Mouse (Mus musculus): ENCODE data around the gene Pan2.

The Pan2 gene

GRCm38 (mm10) chr10:128337306-128338181, 34.4 kb downstream of the Pan2 start, which contains the start of gene Cs:
Cs (plus strand) TSS chr10:128337734.
- peak; percentile 99 for DNase-seq

GRCm38 (mm10) chr10:128338415-128338814, 35.3 kb downstream of the Pan2 start:
- DNase-seq: no peak

- no peak for DNase-seq
Observed at GRCm38 (mm10) chr10:128338948-128339347, 35.8 kb downstream of the Pan2 start.

GRCm38 (mm10) chr10:128340257-128340656, 37.1 kb downstream of the Pan2 start:
- no peak for DNase-seq

- no peak for DNase-seq
Observed at GRCm38 (mm10) chr10:128343436-128343835, 40.3 kb downstream of the Pan2 start.

DNA sequence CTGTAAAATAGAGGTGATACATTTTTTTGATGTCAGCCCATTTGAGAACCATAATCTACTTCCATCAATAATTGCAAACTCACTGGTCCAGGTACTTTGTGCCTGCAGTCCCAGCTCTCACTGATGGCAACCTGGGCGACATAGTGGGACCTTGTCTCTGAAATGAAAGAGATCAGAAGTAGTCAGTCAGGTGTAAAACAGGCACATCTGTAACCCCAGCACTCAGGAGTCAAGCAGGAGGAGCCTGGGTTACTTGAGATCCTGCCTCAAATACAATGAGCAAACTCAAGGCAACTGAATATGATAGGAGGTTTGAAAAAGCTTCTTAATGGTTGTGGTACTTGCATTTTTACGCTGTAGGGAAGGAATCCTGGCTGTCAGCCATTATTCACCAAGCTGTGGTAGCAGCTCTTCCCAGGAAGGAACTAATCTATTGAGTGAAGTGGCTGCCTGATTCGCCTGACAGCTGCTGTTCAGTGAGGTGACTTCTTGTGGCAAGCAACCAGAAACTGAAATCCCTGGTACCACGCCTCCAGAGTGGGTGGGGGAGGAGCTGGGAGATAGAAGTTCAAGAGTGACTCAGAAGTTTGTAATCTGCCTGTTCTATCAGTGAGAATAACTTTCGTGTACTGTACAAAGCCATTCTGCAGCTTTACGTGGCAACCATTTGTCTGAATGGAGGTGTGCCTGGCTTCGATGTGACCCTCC, 41.6 kb downstream of the Pan2 start:
- peak; percentile 60 to 65 for DNase-seq

- DNase-seq: no peak
Observed at GRCm38 (mm10) chr10:128347541-128347940, 44.4 kb downstream of the Pan2 start.

- peak; percentile 76 to 86 for DNase-seq
Observed at GRCm38 (mm10) chr10:128358796-128359195, 55.7 kb downstream of the Pan2 start.

- no peak for DNase-seq
Observed at GRCm38 (mm10) chr10:128359226-128359625, 56.1 kb downstream of the Pan2 start.

DNA sequence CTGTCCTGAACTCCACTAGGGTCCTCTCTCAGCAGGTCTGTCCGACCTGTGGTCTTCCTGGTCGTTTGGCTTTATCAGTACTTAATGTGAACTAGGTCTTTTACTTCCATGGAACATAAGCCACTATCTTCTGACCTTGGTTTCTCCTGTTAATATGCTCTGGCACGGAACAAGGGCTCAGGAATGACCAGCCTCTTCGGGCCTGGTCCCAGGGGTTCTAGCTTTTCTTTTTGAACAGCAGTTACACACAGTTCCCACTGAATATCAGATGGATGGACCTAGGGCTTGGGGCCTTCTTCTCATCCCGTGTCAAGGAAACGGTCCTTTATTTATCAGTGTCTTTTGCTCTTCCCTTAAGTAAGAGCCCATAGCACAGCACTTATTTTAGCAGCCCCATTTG, 58.7 kb downstream of the Pan2 start:
- DNase-seq: no peak

DNA sequence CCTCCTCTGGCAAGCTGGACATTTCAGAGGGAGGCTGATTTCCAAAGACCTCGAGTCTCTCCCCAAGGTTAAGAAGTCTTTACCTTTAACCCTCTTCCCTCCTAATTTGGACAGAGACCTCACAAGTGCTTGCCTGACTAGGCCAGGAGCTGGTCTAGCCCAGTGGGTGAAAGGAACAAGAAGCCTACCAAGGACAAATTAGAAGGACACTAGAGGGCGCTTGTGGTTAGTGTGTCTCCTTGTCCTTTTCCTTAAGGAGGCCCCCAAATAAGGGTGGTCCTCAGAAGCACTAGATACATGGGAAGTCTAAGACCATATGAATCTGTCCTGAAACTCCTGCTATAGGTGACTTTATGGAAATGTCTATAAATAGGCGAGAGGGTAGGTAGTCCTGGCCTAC, 59.4 kb downstream of the Pan2 start:
- DNase-seq: peak; percentile 73 to 84

- no peak for DNase-seq
Observed at GRCm38 (mm10) chr10:128367899-128368401, 64.8 kb downstream of the Pan2 start.

DNA sequence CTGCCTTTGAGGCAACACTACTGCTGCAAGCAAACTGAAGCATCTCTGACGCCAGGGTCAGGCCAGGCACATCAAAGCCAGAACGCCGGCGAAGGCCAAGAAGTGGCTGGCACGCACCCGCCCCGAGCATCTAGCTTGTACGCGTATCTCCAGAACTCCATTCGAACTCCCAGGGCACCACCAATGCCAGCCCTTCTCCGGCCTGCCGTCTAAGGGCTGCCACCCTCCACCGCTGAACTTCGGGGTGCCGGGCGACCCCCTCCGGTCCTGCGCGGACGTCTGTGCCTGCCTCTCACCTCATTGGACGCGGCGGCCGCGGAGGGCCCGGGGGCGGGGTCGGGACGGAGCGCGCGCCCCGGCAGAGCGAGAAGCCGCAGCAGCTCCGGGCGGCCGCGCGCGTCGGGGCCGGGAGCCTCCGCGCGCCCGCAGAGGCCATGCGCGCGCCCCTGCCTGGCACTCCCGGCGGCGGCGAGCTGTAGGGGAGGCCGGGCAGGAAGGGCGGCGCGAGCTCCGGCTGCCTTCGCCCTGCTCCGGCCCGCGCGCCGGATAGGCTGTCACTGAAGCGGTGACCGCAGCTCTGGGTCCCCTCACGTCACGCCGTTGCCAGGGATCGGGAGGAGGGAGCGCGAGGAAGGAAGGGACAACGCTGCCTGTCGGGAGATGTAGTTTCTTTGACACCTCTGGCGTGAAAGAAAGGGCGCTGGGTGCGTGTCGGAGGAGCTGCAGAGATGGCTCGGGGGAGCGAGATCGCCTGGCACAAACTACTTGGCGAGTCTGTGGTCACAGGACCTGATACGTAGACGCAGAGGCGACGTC, 65.5 kb downstream of the Pan2 start, which contains the start of gene Coq10a:
Coq10a (minus strand) TSS at position 596 of the 816 bp plus-strand sequence.
- peak; percentile 95 to 97 for DNase-seq

GRCm38 (mm10) chr10:128369218-128369543, 66.0 kb downstream of the Pan2 start:
- DNase-seq: no peak

DNA sequence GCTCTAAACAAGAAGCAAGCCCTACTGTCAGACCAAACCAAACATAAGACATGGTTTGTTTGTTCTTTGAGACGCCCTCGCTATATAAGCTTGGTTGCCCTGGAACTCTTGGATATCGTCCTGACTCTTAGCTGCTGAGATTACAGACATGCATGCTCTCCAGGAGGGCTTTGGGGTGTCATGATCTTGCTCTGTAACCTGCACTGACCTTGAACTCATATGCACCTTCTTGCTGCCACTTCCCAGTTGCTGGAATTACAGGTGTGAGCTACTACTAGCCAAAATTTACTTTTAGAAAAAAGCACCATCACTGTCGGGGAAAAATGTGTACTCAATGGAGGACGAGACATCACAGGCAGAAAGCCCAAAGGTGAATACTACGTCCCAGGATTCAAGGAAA, 66.5 kb downstream of the Pan2 start:
- no peak for DNase-seq

DNA sequence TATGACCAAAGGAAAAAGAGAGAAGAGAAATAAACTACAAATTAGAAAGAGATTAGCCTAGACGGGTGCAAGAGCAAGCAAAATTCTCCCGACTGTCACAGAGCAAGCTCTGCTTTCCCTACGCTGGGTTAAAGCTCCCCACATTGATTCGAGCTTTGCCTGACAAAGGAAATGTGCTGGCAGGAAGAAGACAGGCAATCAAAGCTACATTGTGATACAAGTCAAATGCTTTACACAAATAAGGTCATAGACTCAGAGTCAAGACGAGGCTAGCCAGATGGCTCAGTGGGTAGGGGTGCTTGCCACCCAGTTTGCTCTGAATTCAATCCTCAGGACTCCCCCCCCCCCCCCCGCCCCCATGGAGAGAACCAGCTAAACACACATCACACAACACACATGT, 66.9 kb downstream of the Pan2 start:
- DNase-seq: no peak

DNA sequence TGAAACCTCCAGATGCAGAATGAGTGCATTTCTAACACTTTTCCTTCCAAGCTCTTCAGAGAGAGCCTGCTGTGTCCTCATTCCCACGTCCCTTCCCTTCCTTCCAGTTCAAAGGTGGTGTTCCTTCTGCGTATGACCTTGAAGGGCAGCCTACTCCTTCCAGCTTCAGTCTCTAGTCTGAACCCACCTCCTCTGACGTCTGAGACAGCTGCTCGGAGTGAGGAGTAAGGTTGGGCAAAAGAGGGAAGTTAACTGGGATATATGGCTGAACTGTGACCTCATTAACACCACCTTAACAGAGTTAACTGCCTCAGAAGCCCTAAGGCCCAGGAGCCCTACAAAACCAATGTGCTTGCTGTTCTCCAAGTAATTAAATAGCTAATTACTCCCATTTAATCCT, 67.5 kb downstream of the Pan2 start:
- DNase-seq: no peak

Measured in cerebellum, postnatal 10 days (tissue).